Mouse (Mus musculus) ES-Bruce4 (cell line): ENCODE data around the gene Cobll1.

ENCODE experiments used
- CTCF ChIP-seq: IDR thresholded peaks from one replicate; pipeline ENCODE4 v1.8.1; 2011; ENCODE audit warnings: low read depth, low read length
- EP300 ChIP-seq: IDR thresholded peaks from 2 replicates; pipeline ENCODE4 v1.6.1; 2011; ENCODE audit warnings: low read depth, low read length; ENCODE audit not compliant: insufficient read depth
- POLR2A ChIP-seq: IDR thresholded peaks from one replicate; pipeline ENCODE4 v1.8.1; 2011; ENCODE audit warnings: low read length; ENCODE audit not compliant: insufficient read depth

- TF ChIP-seq CTCF (no peak), EP300 (no peak), POLR2A (no peak)
Observed at GRCm38 (mm10) chr2:65216163-65216562, 23.0 kb downstream of the Cobll1 start.
